Mouse (Mus musculus) right cerebral cortex, postnatal 10 days (tissue): ENCODE measurements at regions not wholly inside any gene's neighbourhood (a gene's known extent, or its start where the extent isn't known, plus 50 kb on each side); places are given as distances from the start of the nearest gene placed in this dataset.

Experiments
- DNase-seq, 2 experiments: peaks; one replicate each; pipeline ENCODE4 v3.0.0; 2021; ENCODE audit warnings: low spot score in 2 of 2

- DNase-seq = no peak
These were observed 134.7 kb upstream of the Fstl4 start for GRCm38 (mm10) chr11:52629776-52630175.

GRCm38 (mm10) chr11:52631579-52631978 is 132.9 kb upstream of the Fstl4 start:
- no peak for DNase-seq

- DNase-seq = no peak
These were observed 130.2 kb upstream of the Fstl4 start for GRCm38 (mm10) chr11:52634189-52634588.

GRCm38 (mm10) chr11:52635716-52636389 is 128.6 kb upstream of the Fstl4 start:
- peak; percentile 33 to 49 for DNase-seq

DNA sequence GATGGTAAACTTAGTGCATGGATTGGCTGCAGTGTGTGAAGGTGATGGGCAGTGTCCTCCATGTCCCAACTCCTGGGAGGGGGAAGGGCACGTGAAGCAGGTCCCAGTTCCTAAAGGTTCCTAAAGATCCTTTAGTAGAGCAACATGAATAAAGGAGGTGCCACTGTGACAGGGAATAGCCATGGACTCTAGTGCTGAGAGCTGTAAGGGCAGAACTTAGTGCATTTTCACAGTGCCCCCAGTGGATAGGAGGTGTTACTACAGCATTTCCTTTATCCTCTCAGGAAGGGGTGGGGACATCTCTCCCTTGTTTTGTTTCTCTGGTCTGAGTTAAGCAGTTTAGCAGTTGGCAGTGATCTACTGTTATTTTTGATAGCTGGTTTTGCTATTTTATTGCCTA is 125.5 kb upstream of the Fstl4 start:
- no peak for DNase-seq

GRCm38 (mm10) chr11:52641725-52642338 is 122.6 kb upstream of the Fstl4 start:
- peak; percentile 38 to 45 for DNase-seq

- no peak for DNase-seq
These were observed 120.2 kb upstream of the Fstl4 start for GRCm38 (mm10) chr11:52644081-52644768.

- DNase-seq = peak in 1 of 2 experiments; percentile 36
These were observed 116.1 kb upstream of the Fstl4 start for GRCm38 (mm10) chr11:52648176-52648839.

DNA sequence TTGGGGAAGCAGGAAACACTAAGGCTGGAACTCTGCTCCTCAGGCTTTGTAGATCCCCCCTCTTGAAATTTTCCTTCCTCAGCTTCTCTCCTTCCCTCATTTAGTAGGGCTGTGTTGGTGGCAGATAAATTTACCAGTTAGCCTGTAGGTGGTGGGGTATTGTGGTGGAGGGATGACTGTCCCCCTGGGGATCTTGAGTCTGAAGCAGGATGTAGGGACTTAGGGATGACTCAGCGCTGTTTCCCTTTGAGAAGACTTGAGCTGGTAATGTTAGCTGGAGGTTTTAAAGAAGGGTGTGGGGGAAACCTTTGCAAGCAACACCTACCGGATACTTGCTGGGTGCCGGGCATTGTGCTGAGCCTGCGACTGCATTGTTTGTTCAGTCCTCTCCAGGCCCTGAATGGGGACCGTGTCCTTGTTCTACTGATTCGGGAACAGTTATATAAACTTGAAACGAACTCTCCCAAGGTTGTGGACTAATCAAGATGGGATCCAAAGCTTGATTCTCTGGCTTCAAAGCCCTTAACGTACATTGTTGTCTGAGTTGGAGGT is 115.5 kb upstream of the Fstl4 start:
- no peak for DNase-seq

DNA sequence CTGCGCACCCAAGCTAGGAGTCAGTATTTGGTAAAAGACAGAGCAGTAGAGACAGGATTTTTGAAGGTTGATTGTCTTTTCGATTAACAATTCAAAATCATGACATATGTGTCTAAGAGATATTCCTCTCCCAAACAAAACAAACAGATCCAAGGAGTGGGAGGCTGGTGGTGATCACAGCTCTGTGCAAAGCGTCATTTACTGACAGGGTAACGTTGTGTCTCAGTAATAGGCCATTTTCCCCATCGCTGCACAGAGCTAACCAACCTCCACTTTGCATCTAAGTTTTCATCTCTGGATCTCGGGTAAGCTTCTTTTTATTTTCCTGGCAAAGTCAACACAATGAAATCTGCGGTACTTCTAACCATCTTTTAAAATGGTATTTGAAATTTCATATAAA is 109.8 kb upstream of the Fstl4 start:
- DNase-seq = no peak

GRCm38 (mm10) chr11:52655720-52656474 is 108.5 kb upstream of the Fstl4 start:
- no peak for DNase-seq

DNA sequence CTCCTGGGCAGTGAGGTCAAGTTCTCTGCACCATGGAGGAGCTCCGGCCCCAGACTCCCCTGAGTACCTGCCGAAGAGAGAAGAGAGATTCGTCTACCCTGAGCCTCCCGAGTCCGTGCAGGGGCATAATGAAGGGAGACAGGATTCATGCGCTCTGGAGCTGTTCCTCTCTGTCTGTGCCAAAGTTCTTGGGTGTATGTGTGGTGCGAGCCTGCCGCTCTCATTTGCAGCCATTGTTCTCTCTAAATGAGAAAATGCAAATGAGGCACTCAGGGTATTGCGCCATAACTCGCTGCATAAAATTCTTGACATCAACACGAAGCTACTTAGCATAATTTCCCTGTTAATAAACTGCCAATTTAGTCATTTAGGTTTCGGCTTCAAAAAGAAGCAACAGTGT is 103.2 kb upstream of the Fstl4 start:
- DNase-seq = no peak

GRCm38 (mm10) chr11:52661894-52662593 is 102.4 kb upstream of the Fstl4 start:
- no peak for DNase-seq

GRCm38 (mm10) chr11:52665343-52665742 is 99.1 kb upstream of the Fstl4 start:
- DNase-seq = no peak

DNA sequence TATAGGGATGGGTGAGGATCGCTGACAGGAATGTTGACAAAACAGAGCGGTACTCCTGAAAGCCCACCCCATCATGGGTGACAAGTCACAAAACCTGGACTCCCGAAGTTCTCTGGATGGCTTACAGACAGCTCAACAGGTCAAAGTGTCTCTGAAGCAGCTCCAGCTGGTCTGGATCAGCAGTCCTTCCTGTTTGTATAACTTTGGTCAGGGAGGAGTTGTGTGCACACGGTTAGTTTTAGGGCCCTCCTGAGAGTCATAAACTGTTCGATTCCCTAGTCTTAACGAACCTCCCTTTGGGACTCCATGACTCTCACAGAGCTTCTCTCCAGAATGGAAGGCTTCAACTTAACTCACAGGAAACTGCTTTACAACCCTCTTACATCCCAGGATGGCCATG is 89.4 kb upstream of the Fstl4 start:
- DNase-seq = no peak

DNA sequence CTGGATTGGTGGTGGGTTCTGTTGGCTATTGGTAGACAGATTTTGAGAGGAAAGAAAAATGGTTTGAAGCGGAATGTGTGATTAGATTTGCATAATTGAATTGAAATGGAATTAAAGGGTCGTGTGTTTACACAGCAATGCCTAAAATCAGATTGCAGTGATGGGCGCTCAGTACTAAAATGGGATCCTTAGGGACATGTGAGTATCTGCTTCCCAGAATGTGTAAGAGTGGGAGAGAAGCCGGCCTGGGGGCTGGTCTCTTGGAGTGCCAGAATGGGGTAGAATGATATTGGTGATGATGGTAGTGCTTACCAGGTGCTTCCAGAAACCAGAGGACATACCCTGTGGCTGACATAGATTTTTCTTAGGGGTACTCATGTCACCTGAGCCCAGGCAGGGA is 86.2 kb upstream of the Fstl4 start:
- DNase-seq = peak; percentile 29 to 42

GRCm38 (mm10) chr11:52685436-52685835 is 79.0 kb upstream of the Fstl4 start:
- no peak for DNase-seq

DNA sequence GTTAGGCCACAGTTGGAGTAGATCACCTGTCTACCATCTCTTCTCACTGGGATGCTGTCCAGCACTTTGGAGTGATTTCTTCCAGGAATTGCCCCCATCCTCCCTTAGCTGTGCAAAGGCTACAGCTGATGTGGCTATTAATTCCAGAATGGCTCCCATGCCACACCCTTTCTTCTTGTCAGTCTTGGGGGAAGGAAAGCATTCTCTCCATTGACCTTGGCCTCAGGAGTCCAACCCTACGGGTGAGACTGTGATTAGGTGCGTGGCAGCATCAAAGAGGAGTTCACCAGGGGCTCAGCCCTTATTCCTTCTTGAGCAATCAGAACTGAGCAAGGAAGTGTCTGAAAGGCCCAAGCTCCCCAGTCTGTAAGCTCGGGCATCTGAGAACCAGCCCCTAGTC is 71.7 kb upstream of the Fstl4 start:
- no peak for DNase-seq

DNA sequence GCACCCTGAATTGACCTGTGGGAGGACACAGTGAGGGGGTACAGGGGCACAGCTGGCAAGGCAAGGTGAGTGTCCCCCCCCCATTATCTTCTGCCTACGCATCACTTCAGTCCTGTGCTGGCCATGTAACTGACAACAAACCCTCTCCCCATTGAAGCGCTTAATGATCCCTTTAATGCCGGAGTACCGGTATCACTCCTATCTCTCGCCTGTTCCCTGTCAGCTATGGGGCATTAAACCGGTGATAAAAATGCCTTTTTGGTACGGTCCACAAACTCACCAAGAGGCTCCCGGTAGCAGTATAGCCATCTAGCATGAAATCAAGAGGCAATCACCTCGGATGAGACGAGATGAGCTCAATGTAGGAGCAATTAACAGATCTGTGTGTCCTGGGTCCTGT is 62.8 kb upstream of the Fstl4 start:
- no peak for DNase-seq

DNA sequence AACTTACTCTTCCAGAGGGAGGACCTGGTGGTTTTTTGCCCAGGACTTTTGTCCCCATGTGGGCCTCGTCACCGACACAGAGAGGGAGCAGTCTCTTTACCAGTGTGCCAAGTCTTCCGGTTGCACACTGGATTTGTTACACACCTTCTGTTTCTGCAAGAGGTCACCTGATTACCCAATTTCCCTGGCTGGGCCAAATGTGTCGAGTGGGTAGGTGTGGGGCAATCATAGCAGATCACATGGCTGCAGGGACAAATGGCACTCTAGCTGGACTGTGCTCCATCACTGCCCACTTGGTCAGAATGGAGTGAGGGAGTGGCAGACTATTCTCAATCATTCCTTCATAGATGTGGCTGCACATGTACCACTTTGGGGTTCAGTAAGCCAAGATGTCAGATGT is 61.0 kb upstream of the Fstl4 start:
- no peak for DNase-seq
